Mouse (Mus musculus): ENCODE measurements around the gene Apoe. TPM values are rescaled to one million over a fixed set of nuclear protein-coding genes. Genes with fewer than 3 reads are reported as not detected.

Gene Apoe
- polyA plus RNA-seq, 1 experiment from 2014 or later, result 503 TPM

Other genes with a start within 250 kb of the Apoe start
- gene Mark4, start 240.4 kb downstream of the Apoe start, polyA plus RNA-seq (2015; fragmentation: Nextera tagmentation; extraction: Ambion mirVana), result 7.9 TPM in 2 replicates
- gene Exoc3l2, start 235.9 kb downstream of the Apoe start, polyA plus RNA-seq (2015; fragmentation: Nextera tagmentation; extraction: Ambion mirVana), result 1.4 and 1.7 TPM in 2 replicates
- 2.0 TPM in 2 replicates for gene Bloc1s3, start 190.8 kb downstream of the Apoe start, polyA plus RNA-seq (2015; fragmentation: Nextera tagmentation; extraction: Ambion mirVana)
- 97.8 and 103 TPM in 2 replicates for gene Trappc6a, start 190.8 kb downstream of the Apoe start, polyA plus RNA-seq (2015; fragmentation: Nextera tagmentation; extraction: Ambion mirVana)
- gene Nkpd1, start 181.3 kb downstream of the Apoe start, polyA plus RNA-seq (2015; fragmentation: Nextera tagmentation; extraction: Ambion mirVana), result 0.20 TPM in 1 of 2 replicates, not detected in the other
- 23.8 and 24.8 TPM in 2 replicates for gene Ppp1r37, start 136.1 kb downstream of the Apoe start, polyA plus RNA-seq (2015; fragmentation: Nextera tagmentation; extraction: Ambion mirVana)
- gene Zfp296, start 121.9 kb downstream of the Apoe start, polyA plus RNA-seq (2015; fragmentation: Nextera tagmentation; extraction: Ambion mirVana), result 0.50 and 0.54 TPM in 2 replicates
- 164 and 183 TPM in 2 replicates for gene Gemin7, start 121.6 kb downstream of the Apoe start, polyA plus RNA-seq (2015; fragmentation: Nextera tagmentation; extraction: Ambion mirVana)
- gene Clasrp, start 94.7 kb downstream of the Apoe start, polyA plus RNA-seq (2015; fragmentation: Nextera tagmentation; extraction: Ambion mirVana), result 46.4 and 51.4 TPM in 2 replicates
- gene Relb, start 69.8 kb downstream of the Apoe start, polyA plus RNA-seq (2015; fragmentation: Nextera tagmentation; extraction: Ambion mirVana), result 6.8 and 8.8 TPM in 2 replicates
- 81.8 and 86.8 TPM in 2 replicates for gene Clptm1, start 34.2 kb downstream of the Apoe start, polyA plus RNA-seq (2015; fragmentation: Nextera tagmentation; extraction: Ambion mirVana)
- gene Apoc2, start 21.2 kb downstream of the Apoe start, polyA plus RNA-seq (2015; fragmentation: Nextera tagmentation; extraction: Ambion mirVana), result 4.0 and 9.5 TPM in 2 replicates
- gene Gm44805, start 17.8 kb downstream of the Apoe start, polyA plus RNA-seq (2015; fragmentation: Nextera tagmentation; extraction: Ambion mirVana), result not detected in 2 replicates
- gene Apoc4, start 17.7 kb downstream of the Apoe start, polyA plus RNA-seq (2015; fragmentation: Nextera tagmentation; extraction: Ambion mirVana), result 0.42 and 1.3 TPM in 2 replicates
- gene Apoc1, start 6.5 kb downstream of the Apoe start, polyA plus RNA-seq (2015; fragmentation: Nextera tagmentation; extraction: Ambion mirVana), result 19.5 and 22.0 TPM in 2 replicates
- gene Tomm40, start 16.2 kb upstream of the Apoe start, polyA plus RNA-seq (2015; fragmentation: Nextera tagmentation; extraction: Ambion mirVana), result 149 and 157 TPM in 2 replicates
- 133 and 140 TPM in 2 replicates for gene Nectin2, start 51.3 kb upstream of the Apoe start, polyA plus RNA-seq (2015; fragmentation: Nextera tagmentation; extraction: Ambion mirVana)
- gene Bcam, start 71.8 kb upstream of the Apoe start, polyA plus RNA-seq (2015; fragmentation: Nextera tagmentation; extraction: Ambion mirVana), result 313 and 345 TPM in 2 replicates
- gene Cblc, start 97.6 kb upstream of the Apoe start, polyA plus RNA-seq (2015; fragmentation: Nextera tagmentation; extraction: Ambion mirVana), result 15.2 and 16.1 TPM in 2 replicates
- 4.3 and 4.7 TPM in 2 replicates for gene Bcl3, start 123.6 kb upstream of the Apoe start, polyA plus RNA-seq (2015; fragmentation: Nextera tagmentation; extraction: Ambion mirVana)
- gene Gm19345, start 152.8 kb upstream of the Apoe start, polyA plus RNA-seq (2015; fragmentation: Nextera tagmentation; extraction: Ambion mirVana), result 0.16 TPM in 1 of 2 replicates, not detected in the other
- gene Ceacam16, start 162.1 kb upstream of the Apoe start, polyA plus RNA-seq (2015; fragmentation: Nextera tagmentation; extraction: Ambion mirVana), result not detected in 2 replicates
- gene Ceacam19, start 188.8 kb upstream of the Apoe start, polyA plus RNA-seq (2015; fragmentation: Nextera tagmentation; extraction: Ambion mirVana), result not detected in 2 replicates
- 19.0 and 22.5 TPM in 2 replicates for gene Pvr, start 222.0 kb upstream of the Apoe start, polyA plus RNA-seq (2015; fragmentation: Nextera tagmentation; extraction: Ambion mirVana)